Mouse (Mus musculus) liver, embryonic 11.5 days (tissue): ENCODE results near the gene Auts2. TPM values are rescaled to one million over a fixed set of nuclear protein-coding genes. Genes with fewer than 3 reads are reported as not detected.
A peak's percentile ranks its signal among the peaks of the same experiment; 100 is the strongest.

ENCODE experiments used
- ATAC-seq: fragments of 200-750 bp; cut with Nextera tagmentation; replicated peaks from 2 replicates; pipeline ENCODE4 v1.8.0; 2017; ENCODE audit warnings: moderate number of reproducible peaks, mild to moderate bottlenecking, moderate TSS enrichment, moderate library complexity; ENCODE audit not compliant: low FRiP score
- DNase-seq: peaks from one replicate; pipeline ENCODE4 v3.0.0-alpha.2; 2017; ENCODE audit warnings: low spot score
- H3K27ac ChIP-seq: fragments of 300-500 bp; sonication (generic); 2 replicates; pipeline ENCODE4 v1.5.1; 2014; ENCODE audit warnings: mild to moderate bottlenecking, low read depth, low read length, control low read depth
- H3K27me3 ChIP-seq: fragments of 300-500 bp; sonication (generic); replicated peaks from 2 replicates; pipeline ENCODE4 v1.6.1; 2014; ENCODE audit warnings: low read length, mixed read lengths; ENCODE audit not compliant: control insufficient read depth, insufficient read depth
- H3K36me3 ChIP-seq: fragments of 300-500 bp; sonication (generic); 2 replicates; pipeline ENCODE4 v1.6.1; 2014; ENCODE audit warnings: mild to moderate bottlenecking, low read length, moderate library complexity, mixed read lengths; ENCODE audit not compliant: control insufficient read depth, insufficient read depth
- H3K4me1 ChIP-seq: fragments of 300-500 bp; sonication (generic); replicated peaks from 2 replicates; pipeline ENCODE4 v1.6.1; 2014; ENCODE audit warnings: low read length, mixed read lengths; ENCODE audit not compliant: control insufficient read depth, insufficient read depth
- H3K4me2 ChIP-seq: fragments of 300-500 bp; sonication (generic); 2 replicates; pipeline ENCODE4 v1.6.1; 2014; ENCODE audit warnings: mild to moderate bottlenecking, control low read depth, moderate library complexity
- H3K4me3 ChIP-seq: fragments of 300-500 bp; sonication (generic); 2 replicates; pipeline ENCODE4 v1.5.1; 2014; ENCODE audit warnings: low read depth, low read length, control low read depth
- H3K9ac ChIP-seq: fragments of 300-500 bp; sonication (generic); 2 replicates; pipeline ENCODE4 v1.6.1; 2014; ENCODE audit warnings: low read depth, low read length, control low read depth
- H3K9me3 ChIP-seq: fragments of 300-500 bp; sonication (generic); 2 replicates; pipeline ENCODE4 v1.6.1; 2016; ENCODE audit warnings: low read length, inconsistent platforms, mixed read lengths; ENCODE audit not compliant: control insufficient read depth
- WGBS: fragments of 180-500 bp; shearing (Covaris S2); extraction: QIAGEN DNeasy Blood & Tissue Kit; methylation state at CpG from one replicate; pipeline ENCODE4 v1.1.7; 2014; 5-methylcytosine and 5-hydroxymethylcytosine counted together
- polyA plus RNA-seq: library from polyadenylated mRNA; unstranded; fragments of >200 nt; fragmentation: Nextera tagmentation; extraction: Ambion mirVana; gene quantifications from 2 replicates; pipeline ENCODE4 v1.2.1, GENCODE M21; 2014

Gene Auts2
- polyA plus RNA-seq, 1 experiment from 2014 or later = 13.8 TPM

- WGBS = 74% methylated on average over 6 of the region's 6 CpGs
- no peaks in the 10 kb centered on the region for H3K4me1 ChIP-seq
Observed at GRCm38 (mm10) chr5:131547926-131548325, 995.2 kb downstream of the Auts2 start.

GRCm38 (mm10) chr5:131546414-131546813 is 996.7 kb downstream of the Auts2 start:
- Histone ChIP-seq H3K4me3 (no peak overlapping the region), H3K4me2 (no peak overlapping the region), H3K27ac (no peak overlapping the region), H3K4me1 (no peaks in the 10 kb centered on the region), H3K36me3 (no peaks in the 10 kb centered on the region), H3K9me3 (no peaks in the 10 kb centered on the region), H3K27me3 (no peaks in the 10 kb centered on the region), H3K9ac (no peak overlapping the region)
- ATAC-seq (no peak), DNase-seq (no peak)
- WGBS = 65% methylated on average over 1 of the region's 1 CpGs

More at GRCm38 (mm10) chr5:131547926-131548325, 995.2 kb downstream of the Auts2 start:
- Histone ChIP-seq H3K9me3 (no peaks in the 10 kb centered on the region), H3K4me3 (no peak overlapping the region), H3K36me3 (no peaks in the 10 kb centered on the region), H3K4me2 (no peak overlapping the region), H3K27ac (no peak overlapping the region), H3K27me3 (no peaks in the 10 kb centered on the region), H3K9ac (no peak overlapping the region)
- no peak for ATAC-seq
- no peak for DNase-seq

GRCm38 (mm10) chr5:131544381-131544780 is 998.8 kb downstream of the Auts2 start:
- H3K27me3 ChIP-seq = peaks cover 2% of the 10 kb centered on the region
- H3K27ac ChIP-seq = no peak overlapping the region
- H3K9me3 ChIP-seq = no peaks in the 10 kb centered on the region
- WGBS = 78% methylated on average over 7 of the region's 7 CpGs
- no peak overlapping the region for H3K4me3 ChIP-seq
- DNase-seq (no peak), ATAC-seq (no peak)
- H3K36me3 ChIP-seq = no peaks in the 10 kb centered on the region
- no peak overlapping the region for H3K4me2 ChIP-seq
- H3K4me1 ChIP-seq = no peaks in the 10 kb centered on the region
- H3K9ac ChIP-seq = no peak overlapping the region

- H3K4me3 ChIP-seq = peak overlapping the region; percentile 59
- H3K27me3 ChIP-seq = peaks cover 33% of the 10 kb centered on the region
- peak overlapping the region; percentile 71 for H3K9ac ChIP-seq
- no peaks in the 10 kb centered on the region for H3K36me3 ChIP-seq
- peak overlapping the region; percentile 75 for H3K4me2 ChIP-seq
- ATAC-seq = peak; percentile 71
- H3K27ac ChIP-seq = peak overlapping the region; percentile 77
- H3K9me3 ChIP-seq = no peaks in the 10 kb centered on the region
- under 1% methylated on average over 65 of the region's 68 CpGs for WGBS
- peaks cover 2% of the 10 kb centered on the region; the same call in 1 of the 2 replicates for H3K4me1 ChIP-seq
- DNase-seq = peak; percentile 82
Observed at GRCm38 (mm10) chr5:131538311-131538915, 1004.7 kb downstream of the Auts2 start.

GRCm38 (mm10) chr5:131537831-131538310 is 1005.3 kb downstream of the Auts2 start:
- Histone ChIP-seq H3K36me3 (no peaks in the 10 kb centered on the region), H3K4me2 (peak overlapping the region; percentile 75), H3K9me3 (no peaks in the 10 kb centered on the region), H3K9ac (peak overlapping the region; percentile 71), H3K4me1 (peaks cover 2% of the 10 kb centered on the region; the same call in 1 of the 2 replicates), H3K27ac (peak overlapping the region; percentile 77), H3K27me3 (peaks cover 33% of the 10 kb centered on the region), H3K4me3 (peak overlapping the region; percentile 59)
- ATAC-seq = peak; percentile 42
- DNase-seq = peak; percentile 69
- under 1% methylated on average over 47 of the region's 48 CpGs for WGBS

GRCm38 (mm10) chr5:131537155-131537830 is 1005.9 kb downstream of the Auts2 start:
- ATAC-seq = peak; percentile 62
- peak; percentile 81 for DNase-seq
- no peaks in the 10 kb centered on the region for H3K9me3 ChIP-seq
- H3K4me3 ChIP-seq = peak overlapping the region; percentile 59
- H3K27ac ChIP-seq = peak overlapping the region; percentile 77
- peaks cover 33% of the 10 kb centered on the region for H3K27me3 ChIP-seq
- H3K4me2 ChIP-seq = peak overlapping the region; percentile 75
- peak overlapping the region; percentile 71 for H3K9ac ChIP-seq
- under 1% methylated on average over 42 of the region's 44 CpGs for WGBS
- H3K4me1 ChIP-seq = peaks cover 2% of the 10 kb centered on the region; the same call in 1 of the 2 replicates
- no peaks in the 10 kb centered on the region for H3K36me3 ChIP-seq

- H3K4me3 ChIP-seq = no peak overlapping the region
- H3K9me3 ChIP-seq = no peaks in the 10 kb centered on the region
- H3K36me3 ChIP-seq = no peaks in the 10 kb centered on the region
- peak overlapping the region; percentile 75 for H3K4me2 ChIP-seq
- WGBS = 62% methylated on average over 6 of the region's 6 CpGs
- H3K9ac ChIP-seq = no peak overlapping the region
- no peak overlapping the region for H3K27ac ChIP-seq
- DNase-seq (no peak), ATAC-seq (no peak)
- H3K4me1 ChIP-seq = peaks cover 2% of the 10 kb centered on the region; the same call in 1 of the 2 replicates
- peaks cover 33% of the 10 kb centered on the region for H3K27me3 ChIP-seq
Observed at GRCm38 (mm10) chr5:131535752-131536151, 1007.4 kb downstream of the Auts2 start.

GRCm38 (mm10) chr5:131533815-131534214 is 1009.3 kb downstream of the Auts2 start:
- no peak for ATAC-seq
- Histone ChIP-seq H3K9ac (no peak overlapping the region), H3K9me3 (no peaks in the 10 kb centered on the region), H3K4me2 (no peak overlapping the region), H3K4me3 (no peak overlapping the region), H3K27me3 (peaks cover 26% of the 10 kb centered on the region), H3K27ac (no peak overlapping the region), H3K36me3 (no peaks in the 10 kb centered on the region), H3K4me1 (peaks cover under 1% of the 10 kb centered on the region; the same call in 1 of the 2 replicates)
- WGBS = 30% methylated on average over 3 of the region's 3 CpGs
- no peak for DNase-seq
